Mouse (Mus musculus) intestine, embryonic 16.5 days (tissue): ENCODE measurements around the gene Gpr152. TPM values are rescaled to one million over a fixed set of nuclear protein-coding genes. Genes with fewer than 3 reads are reported as not detected.

Experiments
- ATAC-seq: fragments of 200-750 bp; cut with Nextera tagmentation; 2 replicates; pipeline ENCODE4 v1.8.0; 2017; ENCODE audit warnings: moderate TSS enrichment, moderate library complexity
- H3K27ac ChIP-seq: fragments of 300-500 bp; sonication (generic); 2 replicates; pipeline ENCODE4 v1.5.1; 2014; ENCODE audit warnings: mild to moderate bottlenecking, low read length
- H3K27me3 ChIP-seq: fragments of 300-500 bp; sonication (generic); replicated peaks from 2 replicates; pipeline ENCODE4 v1.6.1; 2014; ENCODE audit warnings: low read length, control low read depth, mixed read lengths; ENCODE audit not compliant: control insufficient read depth, insufficient read depth
- H3K36me3 ChIP-seq: fragments of 300-500 bp; sonication (generic); 2 replicates; pipeline ENCODE4 v1.6.1; 2014; ENCODE audit warnings: low read length, control low read depth; ENCODE audit not compliant: control insufficient read depth, insufficient read depth
- H3K4me1 ChIP-seq: fragments of 300-500 bp; sonication (generic); 2 replicates; pipeline ENCODE4 v1.6.1; 2014; ENCODE audit warnings: low read length, control low read depth, mixed read lengths; ENCODE audit not compliant: control insufficient read depth, insufficient read depth
- H3K4me2 ChIP-seq: fragments of 300-500 bp; sonication (generic); 2 replicates; pipeline ENCODE4 v1.6.1; 2014; ENCODE audit warnings: low read depth, low read length, control low read depth
- H3K4me3 ChIP-seq: fragments of 300-500 bp; sonication (generic); 2 replicates; pipeline ENCODE4 v1.5.1; 2014; ENCODE audit warnings: mild to moderate bottlenecking, low read length
- H3K9ac ChIP-seq: fragments of 300-500 bp; sonication (generic); 2 replicates; pipeline ENCODE4 v1.6.1; 2014; ENCODE audit warnings: low read depth, low read length
- H3K9me3 ChIP-seq: fragments of 300-500 bp; sonication (generic); 2 replicates; pipeline ENCODE4 v1.6.1; 2016; ENCODE audit warnings: low read length, control low read depth; ENCODE audit not compliant: control insufficient read depth
- WGBS: fragments of 180-500 bp; shearing (Covaris S2); extraction: QIAGEN DNeasy Blood & Tissue Kit; methylation state at CpG from one replicate; pipeline ENCODE4 v1.1.7; 2014; 5-methylcytosine and 5-hydroxymethylcytosine counted together
- polyA plus RNA-seq: library from polyadenylated mRNA; unstranded; fragments of >200 nt; fragmentation: Nextera tagmentation; extraction: Ambion mirVana; gene quantifications from 2 replicates; pipeline ENCODE4 v1.2.1, GENCODE M21; 2015

Gpr152 gene
- polyA plus RNA-seq, 1 experiment from 2014 or later: 0.04 TPM

- H3K9me3 ChIP-seq: no peaks in the 10 kb centered on the region
- no peak overlapping the region for H3K9ac ChIP-seq
- no peaks in the 10 kb centered on the region for H3K27me3 ChIP-seq
- H3K4me3 ChIP-seq: no peak overlapping the region
- no peak for ATAC-seq
- peaks cover 19% of the 10 kb centered on the region for H3K4me1 ChIP-seq
- WGBS: 87% methylated on average over 5 of the region's 5 CpGs
- peaks cover 6% of the 10 kb centered on the region for H3K36me3 ChIP-seq
- no peak overlapping the region for H3K4me2 ChIP-seq
- H3K27ac ChIP-seq: no peak overlapping the region
Measured at GRCm38 (mm10) chr19:4145936-4146335, 6.3 kb downstream of the Gpr152 start.

- Histone ChIP-seq H3K4me2 (no peak overlapping the region), H3K4me3 (no peak overlapping the region), H3K27me3 (no peaks in the 10 kb centered on the region), H3K36me3 (peaks cover 11% of the 10 kb centered on the region), H3K4me1 (peaks cover 22% of the 10 kb centered on the region), H3K27ac (no peak overlapping the region), H3K9ac (no peak overlapping the region), H3K9me3 (no peaks in the 10 kb centered on the region)
- WGBS: 67% methylated on average over 12 of the region's 12 CpGs
- ATAC-seq: no peak
Measured at GRCm38 (mm10) chr19:4146366-4147021, 6.9 kb downstream of the Gpr152 start.

GRCm38 (mm10) chr19:4147022-4147405 is 7.4 kb downstream of the Gpr152 start:
- H3K27me3 ChIP-seq: no peaks in the 10 kb centered on the region
- no peak overlapping the region for H3K4me2 ChIP-seq
- H3K4me3 ChIP-seq: no peak overlapping the region
- peaks cover 22% of the 10 kb centered on the region for H3K4me1 ChIP-seq
- no peak overlapping the region for H3K9ac ChIP-seq
- ATAC-seq: no peak
- WGBS: 66% methylated on average over 3 of the region's 3 CpGs
- H3K27ac ChIP-seq: no peak overlapping the region
- H3K36me3 ChIP-seq: peaks cover 14% of the 10 kb centered on the region
- H3K9me3 ChIP-seq: no peaks in the 10 kb centered on the region

- no peaks in the 10 kb centered on the region for H3K9me3 ChIP-seq
- ATAC-seq: no peak; the same call in 1 of the 2 replicates
Measured at GRCm38 (mm10) chr19:4147782-4148490, 8.3 kb downstream of the Gpr152 start.

DNA sequence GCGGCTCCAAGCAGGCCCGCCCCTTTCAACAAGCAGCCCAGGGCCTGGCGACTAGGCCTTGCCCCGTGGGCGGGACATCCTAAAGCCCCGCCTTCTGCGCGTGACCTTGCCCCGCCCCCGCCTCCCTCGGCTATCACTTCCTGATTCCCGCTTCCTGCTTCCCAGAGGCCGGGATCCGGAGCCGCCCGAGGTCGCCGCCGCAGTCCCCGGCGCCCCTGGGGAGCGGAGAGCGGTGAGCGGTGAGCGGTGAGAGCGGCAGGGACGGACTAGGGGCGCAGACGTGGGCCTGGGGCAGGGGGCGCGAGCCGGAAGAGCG is 8.9 kb downstream of the Gpr152 start, which contains the start of gene Coro1b:
TSS of gene Coro1b (plus strand) at position 129 of the 316 bp plus-strand sequence.
- H3K27ac ChIP-seq: peak within 1 kb of the TSS; percentile 74
- no peaks in the 10 kb centered on the region for H3K27me3 ChIP-seq
- under 1% methylated on average over 33 of the region's 33 CpGs for WGBS
- peaks cover 22% of the 10 kb centered on the region for H3K4me1 ChIP-seq
- peak; percentile 95 for ATAC-seq
- peak within 1 kb of the TSS; percentile 95 for H3K9ac ChIP-seq
- H3K4me3 ChIP-seq: peak within 1 kb of the TSS; percentile 82
- H3K36me3 ChIP-seq: peaks cover 16% of the 10 kb centered on the region
- peak within 1 kb of the TSS; percentile 84 for H3K4me2 ChIP-seq
- H3K9me3 ChIP-seq: no peaks in the 10 kb centered on the region

More at GRCm38 (mm10) chr19:4147782-4148490, 8.3 kb downstream of the Gpr152 start:
- Histone ChIP-seq H3K27ac (no peak overlapping the region), H3K4me1 (peaks cover 22% of the 10 kb centered on the region), H3K27me3 (no peaks in the 10 kb centered on the region), H3K4me2 (peak overlapping the region; percentile 32; the same call in 1 of the 2 replicates), H3K36me3 (peaks cover 14% of the 10 kb centered on the region), H3K4me3 (peak overlapping the region; percentile 82), H3K9ac (peak overlapping the region; percentile 95; the same call in 1 of the 2 replicates)
- 40% methylated on average over 9 of the region's 9 CpGs for WGBS

GRCm38 (mm10) chr19:4148819-4149218 is 9.2 kb downstream of the Gpr152 start:
- peak overlapping the region; percentile 82 for H3K4me3 ChIP-seq
- 2% methylated on average over 7 of the region's 8 CpGs for WGBS
- peak overlapping the region; percentile 84 for H3K4me2 ChIP-seq
- H3K9ac ChIP-seq: peak overlapping the region; percentile 95
- no peaks in the 10 kb centered on the region for H3K27me3 ChIP-seq
- H3K36me3 ChIP-seq: peaks cover 18% of the 10 kb centered on the region
- H3K4me1 ChIP-seq: peaks cover 22% of the 10 kb centered on the region
- H3K9me3 ChIP-seq: no peaks in the 10 kb centered on the region
- ATAC-seq: peak; percentile 38
- H3K27ac ChIP-seq: peak overlapping the region; percentile 74

- H3K27ac ChIP-seq: peak overlapping the region; percentile 74
- peaks cover 22% of the 10 kb centered on the region for H3K4me1 ChIP-seq
- no peaks in the 10 kb centered on the region for H3K27me3 ChIP-seq
- H3K36me3 ChIP-seq: peaks cover 18% of the 10 kb centered on the region
- H3K9me3 ChIP-seq: no peaks in the 10 kb centered on the region
- H3K9ac ChIP-seq: peak overlapping the region; percentile 95
- no peak for ATAC-seq
- 79% methylated on average over 11 of the region's 11 CpGs for WGBS
- H3K4me3 ChIP-seq: peak overlapping the region; percentile 82
- peak overlapping the region; percentile 84 for H3K4me2 ChIP-seq
Measured at GRCm38 (mm10) chr19:4149283-4149682, 9.7 kb downstream of the Gpr152 start.

GRCm38 (mm10) chr19:4149764-4150461 is 10.3 kb downstream of the Gpr152 start:
- peaks cover 18% of the 10 kb centered on the region for H3K36me3 ChIP-seq
- H3K27me3 ChIP-seq: no peaks in the 10 kb centered on the region
- WGBS: 92% methylated on average over 17 of the region's 17 CpGs
- H3K4me3 ChIP-seq: peak overlapping the region; percentile 82; the same call in 1 of the 2 replicates
- H3K4me1 ChIP-seq: peaks cover 22% of the 10 kb centered on the region
- no peak overlapping the region for H3K27ac ChIP-seq
- H3K4me2 ChIP-seq: peak overlapping the region; percentile 84
- no peak for ATAC-seq
- peak overlapping the region; percentile 95 for H3K9ac ChIP-seq
- H3K9me3 ChIP-seq: no peaks in the 10 kb centered on the region
